Mouse (Mus musculus) spleen, adult 2 months (tissue): Measurements from ENCODE around the gene Chac1.

Experiments
- CTCF ChIP-seq: fragments of 200-500 bp; IDR thresholded peaks from 2 replicates; pipeline ENCODE4 v1.5.1; 2011; ENCODE audit warnings: mild to moderate bottlenecking, inconsistent platforms; ENCODE audit not compliant: insufficient read depth, insufficient read length, insufficient replicate concordance; ENCODE audit errors: extremely low read depth
- POLR2A ChIP-seq: fragments of 200-500 bp; IDR thresholded peaks from 2 replicates; pipeline ENCODE4 v1.6.1; 2011; ENCODE audit warnings: low read depth, low read length, inconsistent platforms

DNA sequence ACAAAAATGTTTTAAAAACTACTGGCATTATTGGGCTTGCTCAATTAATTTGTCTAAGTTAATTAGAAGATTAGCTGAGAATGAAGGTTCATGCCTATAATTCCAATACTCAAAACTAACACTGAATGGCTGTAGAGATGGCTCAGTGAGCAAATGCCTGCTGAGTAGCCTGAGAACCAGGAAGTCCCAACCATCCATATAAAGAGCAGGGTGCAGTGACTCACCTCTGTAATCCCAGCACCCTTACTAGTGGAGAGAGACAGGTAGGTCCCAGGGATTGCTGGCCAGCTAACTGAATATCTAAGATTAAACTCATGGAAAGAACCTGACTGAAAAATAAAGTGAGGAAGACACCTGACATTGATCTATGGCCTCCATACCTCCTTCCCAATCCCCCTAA, 48.3 kb downstream of the Chac1 start:
- TF ChIP-seq POLR2A (no peak), CTCF (no peak)
